In genomic region chr7:125833471-125833870, GRCm38 (mm10) we compare ENCODE assay signal across 20 mouse cellular contexts.
"Had no signal": no experiment of that assay in that cellular context is flagged by ENCODE, and none has a peak within 500 bp of the region (broad histone marks: within the 10 kb centered on the region; RNA-seq: fewer than 3 reads in every experiment).

No protein-coding gene starts in this region.

- ATAC-seq: liver, postnatal 0 days; lung, postnatal 0 days; midbrain, embryonic 13.5 days; midbrain, embryonic 16.5 days had no signal

- H3K9me3 ChIP-seq: kidney, embryonic 15.5 days; limb, embryonic 15.5 days; midbrain, embryonic 10.5 days; midbrain, embryonic 13.5 days; neural tube, embryonic 13.5 days; stomach, embryonic 15.5 days had no signal

- H3K4me2 ChIP-seq: kidney, embryonic 15.5 days; limb, embryonic 15.5 days; liver, embryonic 11.5 days; lung, embryonic 14.5 days; midbrain, embryonic 13.5 days; neural tube, embryonic 13.5 days; stomach, embryonic 15.5 days had no signal

- H3K9ac ChIP-seq: kidney, embryonic 15.5 days; limb, embryonic 15.5 days; liver, embryonic 14.5 days; liver, postnatal 0 days; lung, embryonic 14.5 days; midbrain, embryonic 13.5 days; neural tube, embryonic 13.5 days; stomach, embryonic 15.5 days had no signal

- H3K27me3 ChIP-seq: kidney, embryonic 15.5 days; limb, embryonic 15.5 days; midbrain, embryonic 13.5 days; neural tube, embryonic 13.5 days; stomach, embryonic 15.5 days had no signal

- DNase-seq: kidney, postnatal 10 days; kidney, postnatal 36 days; liver, postnatal 0 days; lung, embryonic 14.5 days; retina, postnatal 1 day; right cerebral cortex, postnatal 25 days; spleen, adult 18-20 months; thymus, postnatal 25 days had no signal

- H3K36me3 ChIP-seq: limb, embryonic 15.5 days; stomach, embryonic 15.5 days had no signal

- H3K4me3 ChIP-seq: kidney, embryonic 15.5 days; limb, embryonic 15.5 days; megakaryocyte, embryonic 14.5 days; midbrain, embryonic 10.5 days; midbrain, embryonic 13.5 days; myocyte; neural tube, embryonic 13.5 days; stomach, embryonic 15.5 days had no signal

- H3K27ac ChIP-seq: kidney, embryonic 15.5 days; liver, embryonic 14.5 days; midbrain, embryonic 10.5 days; midbrain, embryonic 13.5 days; neural tube, embryonic 13.5 days; stomach, embryonic 15.5 days had no signal
